Mouse (Mus musculus) MEL (cell line): ENCODE results near the gene Arl4a.

Experiments used
- CHD2 ChIP-seq: IDR thresholded peaks from 2 replicates; pipeline ENCODE4 v1.6.1; 2011; ENCODE audit warnings: low read length, improper control_type of control experiment
- CTCF ChIP-seq, 3 experiments: IDR thresholded peaks in 2 of 3; conservative IDR thresholded peaks in 1 of 3; 2 replicates each; pipeline ENCODE4 v1.5.1; 2011 to 2012; ENCODE audit warnings: low read length in 3 of 3, low read depth in 2 of 3, mild to moderate bottlenecking in 2 of 3, improper control_type of control experiment in 1 of 3, inconsistent platforms in 1 of 3, mixed read lengths in 1 of 3, moderate library complexity in 1 of 3; ENCODE audit not compliant: control insufficient read depth in 1 of 3, insufficient read depth in 1 of 3, poor library complexity in 1 of 3, severe bottlenecking in 1 of 3
- E2F4 ChIP-seq: IDR thresholded peaks from 2 replicates; pipeline ENCODE4 v1.6.1; 2011; ENCODE audit warnings: low read depth, low read length, improper control_type of control experiment, borderline replicate concordance
- ELF1 ChIP-seq: IDR thresholded peaks from 2 replicates; pipeline ENCODE4 v1.6.1; 2014; ENCODE audit warnings: low read depth, mild to moderate bottlenecking, inconsistent platforms, low read length, improper control_type of control experiment, moderate library complexity
- GABPA ChIP-seq: IDR thresholded peaks from 2 replicates; pipeline ENCODE4 v1.6.1; 2012; ENCODE audit warnings: low read depth, mild to moderate bottlenecking, inconsistent platforms, low read length, improper control_type of control experiment, moderate library complexity
- NELFE ChIP-seq: IDR thresholded peaks from 2 replicates; pipeline ENCODE4 v1.6.1; 2011; ENCODE audit warnings: low read depth, low read length, improper control_type of control experiment
- POLR2A ChIP-seq, 2 experiments: IDR thresholded peaks; 2 replicates each; pipeline ENCODE4 v1.6.1; 2011 to 2012; ENCODE audit warnings: low read length in 2 of 2, mild to moderate bottlenecking in 2 of 2, control low read depth in 1 of 2, improper control_type of control experiment in 1 of 2, low read depth in 1 of 2, moderate library complexity in 1 of 2; ENCODE audit not compliant: control insufficient read depth in 1 of 2, insufficient read depth in 1 of 2, poor library complexity in 1 of 2
- POLR2AphosphoS2 ChIP-seq: IDR thresholded peaks from 2 replicates; pipeline ENCODE4 v1.6.1; 2011; ENCODE audit warnings: low read length, improper control_type of control experiment
- POLR2AphosphoS5 ChIP-seq: IDR thresholded peaks from 2 replicates; pipeline ENCODE4 v1.6.1; 2012; ENCODE audit warnings: low read depth, borderline replicate concordance, mild to moderate bottlenecking, inconsistent platforms, low read length, moderate library complexity, mixed read lengths

GRCm38 (mm10) chr12:40008459-40008858 is 29.4 kb downstream of the Arl4a start:
- no peak for TF ChIP-seq ELF1
- no peak for TF ChIP-seq POLR2AphosphoS5
- TF ChIP-seq POLR2A (IDR thresholded peaks at IDR 0.05; ENCODE audit: control insufficient read depth in 1 of 2, insufficient read depth in 1 of 2, low read depth in 1 of 2, low read length in 2 of 2, poor library complexity in 1 of 2), result no peak
- no peak for TF ChIP-seq GABPA
- no peak for TF ChIP-seq CHD2
- no peak for TF ChIP-seq POLR2AphosphoS2
- TF ChIP-seq CTCF (IDR thresholded peaks at IDR 0.05 in 2 of 3, conservative IDR thresholded peaks at IDR 0.05 in 1 of 3; ENCODE audit: control insufficient read depth in 1 of 3, insufficient read depth in 1 of 3, low read depth in 2 of 3, low read length in 3 of 3, poor library complexity in 1 of 3, severe bottlenecking in 1 of 3), result no peak
- no peak for TF ChIP-seq E2F4
- no peak for TF ChIP-seq NELFE
